In genomic region chr9:35446916-35447315, GRCm38 (mm10) we compare ENCODE assay signal across 16 mouse cellular contexts.
"Had no signal": no experiment of that assay in that cellular context is flagged by ENCODE, and none has a peak within 500 bp of the region (broad histone marks: within the 10 kb centered on the region; RNA-seq: fewer than 3 reads in every experiment).

No protein-coding gene starts in this region.

- H3K36me3 ChIP-seq: liver, embryonic 13.5 days; stomach, embryonic 15.5 days had no signal

- H3K27me3 ChIP-seq: liver, embryonic 13.5 days; stomach, embryonic 15.5 days had no signal

- H3K27ac ChIP-seq: layer of hippocampus, adult 2 months; liver, embryonic 13.5 days; stomach, embryonic 15.5 days had no signal

- H3K4me3 ChIP-seq: layer of hippocampus, adult 2 months; liver, embryonic 13.5 days; stomach, embryonic 15.5 days had no signal

- H3K9ac ChIP-seq: liver, embryonic 13.5 days; stomach, embryonic 15.5 days had no signal

- DNase-seq: kidney, adult 18-20 months; kidney, adult 9 months; kidney, postnatal 14 days; layer of hippocampus, adult 9-11 months; liver, embryonic 13.5 days; lung, adult 2 months; lung, postnatal 14 days; lung, postnatal 4 days; midbrain, embryonic 14.5 days; right cerebral cortex, postnatal 25 days; spleen, adult 18-20 months; thymus, adult 18-20 months; thymus, postnatal 36 days had no signal

- H3K4me2 ChIP-seq: liver, embryonic 13.5 days; midbrain, embryonic 11.5 days; stomach, embryonic 15.5 days had no signal

- H3K9me3 ChIP-seq: liver, embryonic 13.5 days; stomach, embryonic 15.5 days had no signal
